Mouse (Mus musculus) spleen, adult 2 months (tissue): ENCODE results near the gene Rapgefl1.

Experiments
- CTCF ChIP-seq: fragments of 200-500 bp; IDR thresholded peaks from 2 replicates; pipeline ENCODE4 v1.5.1; 2011; ENCODE audit warnings: mild to moderate bottlenecking, inconsistent platforms; ENCODE audit not compliant: insufficient read depth, insufficient read length, insufficient replicate concordance; ENCODE audit errors: extremely low read depth
- POLR2A ChIP-seq: fragments of 200-500 bp; IDR thresholded peaks from 2 replicates; pipeline ENCODE4 v1.6.1; 2011; ENCODE audit warnings: low read depth, low read length, inconsistent platforms

DNA sequence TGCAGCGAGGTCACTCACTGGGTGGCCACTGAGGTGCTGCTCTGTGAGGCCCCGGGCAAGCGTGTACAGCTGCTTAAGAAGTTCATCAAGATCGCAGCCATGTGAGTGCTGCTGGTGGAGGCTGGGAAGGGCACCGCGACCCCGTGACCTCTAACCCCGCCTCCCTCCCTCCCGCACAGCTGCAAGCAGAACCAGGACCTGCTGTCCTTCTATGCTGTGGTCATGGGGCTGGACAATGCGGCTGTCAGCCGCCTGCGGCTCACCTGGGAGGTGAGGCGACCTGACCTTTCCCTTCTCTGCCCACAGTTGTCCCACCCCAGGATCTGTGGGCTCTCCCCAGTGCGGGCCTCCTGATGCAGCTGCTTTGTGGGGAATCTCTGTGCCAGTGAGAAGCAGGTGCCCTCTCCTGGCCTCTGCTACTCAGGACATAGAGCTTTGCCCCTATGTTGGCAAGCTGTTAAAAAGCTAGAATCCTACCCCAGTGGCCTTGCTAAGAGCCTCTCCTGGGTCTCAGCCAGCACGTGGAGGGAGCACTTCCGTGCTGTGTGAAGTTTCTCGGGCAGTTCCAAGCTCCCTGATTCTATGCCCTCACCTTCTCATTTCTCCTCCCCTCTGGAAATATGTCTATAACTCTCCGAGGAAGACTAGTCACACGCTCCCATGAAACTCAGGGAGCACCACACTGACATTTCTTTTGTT lies 12.8 kb downstream of the Rapgefl1 start:
- TF ChIP-seq CTCF (no peak), POLR2A (no peak)
